Mouse (Mus musculus): ENCODE results near the gene Tbxas1.

Tbxas1 gene

GRCm38 (mm10) chr6:38892017-38892416 lies 16.8 kb downstream of the Tbxas1 start:
- DNase-seq (ENCODE audit: low read depth, low spot score), result no peak

- DNase-seq (ENCODE audit: low read depth, low spot score), result no peak
Observed at GRCm38 (mm10) chr6:38893615-38894014, 18.4 kb downstream of the Tbxas1 start.

GRCm38 (mm10) chr6:38900073-38900472 lies 24.9 kb downstream of the Tbxas1 start:
- DNase-seq (ENCODE audit: low read depth, low spot score), result no peak

GRCm38 (mm10) chr6:38900479-38901126 lies 25.4 kb downstream of the Tbxas1 start:
- no peak for DNase-seq (ENCODE audit: low read depth, low spot score)

- DNase-seq (ENCODE audit: low read depth, low spot score), result no peak
Observed at GRCm38 (mm10) chr6:38901152-38901551, 25.9 kb downstream of the Tbxas1 start.

GRCm38 (mm10) chr6:38901636-38902035 lies 26.4 kb downstream of the Tbxas1 start:
- no peak for DNase-seq (ENCODE audit: low read depth, low spot score)

- DNase-seq (ENCODE audit: low read depth, low spot score), result no peak
Observed at GRCm38 (mm10) chr6:38902820-38903439, 27.7 kb downstream of the Tbxas1 start.

- no peak for DNase-seq (ENCODE audit: low read depth, low spot score)
Observed at GRCm38 (mm10) chr6:38906005-38906404, 30.8 kb downstream of the Tbxas1 start.

GRCm38 (mm10) chr6:38908401-38908800 lies 33.2 kb downstream of the Tbxas1 start:
- no peak for DNase-seq (ENCODE audit: low read depth, low spot score)

GRCm38 (mm10) chr6:38910828-38911559 lies 35.8 kb downstream of the Tbxas1 start:
- DNase-seq (ENCODE audit: low read depth, low spot score), result peak; percentile 29

GRCm38 (mm10) chr6:38912121-38912660 lies 37.0 kb downstream of the Tbxas1 start:
- DNase-seq (ENCODE audit: low read depth, low spot score), result no peak

- DNase-seq (ENCODE audit: low read depth, low spot score), result peak; percentile 34
Observed at GRCm38 (mm10) chr6:38912845-38913244, 37.6 kb downstream of the Tbxas1 start.

GRCm38 (mm10) chr6:38913386-38914042 lies 38.3 kb downstream of the Tbxas1 start:
- DNase-seq (ENCODE audit: low read depth, low spot score), result peak; percentile 44

GRCm38 (mm10) chr6:38914181-38914580 lies 39.0 kb downstream of the Tbxas1 start:
- no peak for DNase-seq (ENCODE audit: low read depth, low spot score)

- DNase-seq (ENCODE audit: low read depth, low spot score), result peak; percentile 36
Observed at GRCm38 (mm10) chr6:38915776-38916175, 40.6 kb downstream of the Tbxas1 start.

- no peak for DNase-seq (ENCODE audit: low read depth, low spot score)
Observed at GRCm38 (mm10) chr6:38916571-38916970, 41.4 kb downstream of the Tbxas1 start.

GRCm38 (mm10) chr6:38917415-38917814 lies 42.2 kb downstream of the Tbxas1 start:
- DNase-seq (ENCODE audit: low read depth, low spot score), result no peak

GRCm38 (mm10) chr6:38918728-38919127 lies 43.5 kb downstream of the Tbxas1 start:
- no peak for DNase-seq (ENCODE audit: low read depth, low spot score)

- no peak for DNase-seq (ENCODE audit: low read depth, low spot score)
Observed at GRCm38 (mm10) chr6:38919135-38919740, 44.0 kb downstream of the Tbxas1 start.

GRCm38 (mm10) chr6:38920141-38920540 lies 44.9 kb downstream of the Tbxas1 start:
- no peak for DNase-seq (ENCODE audit: low read depth, low spot score)

GRCm38 (mm10) chr6:38921095-38921809 lies 46.0 kb downstream of the Tbxas1 start:
- no peak for DNase-seq (ENCODE audit: low read depth, low spot score)

Measured in telencephalon, adult 2 months (tissue).